Mouse (Mus musculus) layer of hippocampus, adult 11-12 months (tissue): ENCODE results near the gene Gimap9.

Experiments
- DNase-seq: peaks from one replicate; pipeline ENCODE4 v3.0.0; 2022; ENCODE audit warnings: low spot score

Gimap9 gene

GRCm38 (mm10) chr6:48675931-48676859 is at the start of gene Gimap9:
TSS of gene Gimap9 (plus strand) at chr6:48676129.
- no peak for DNase-seq

GRCm38 (mm10) chr6:48626464-48626863 is 49.5 kb upstream of the Gimap9 start, which contains the start of gene AI854703:
TSS of gene AI854703 (plus strand) at chr6:48626764.
- DNase-seq, result no peak

- peak; percentile 58 for DNase-seq
Measured at GRCm38 (mm10) chr6:48626984-48627383, 48.9 kb upstream of the Gimap9 start.

GRCm38 (mm10) chr6:48627511-48627924 is 48.4 kb upstream of the Gimap9 start:
- DNase-seq, result no peak

GRCm38 (mm10) chr6:48628377-48628776 is 47.6 kb upstream of the Gimap9 start:
- DNase-seq, result no peak

GRCm38 (mm10) chr6:48628808-48629660 is 46.9 kb upstream of the Gimap9 start:
- DNase-seq, result peak; percentile 54

- no peak for DNase-seq
Measured at GRCm38 (mm10) chr6:48629661-48630034, 46.3 kb upstream of the Gimap9 start.

- DNase-seq, result no peak
Measured at GRCm38 (mm10) chr6:48630831-48631230, 45.1 kb upstream of the Gimap9 start.

GRCm38 (mm10) chr6:48635105-48635504 is 40.8 kb upstream of the Gimap9 start:
- no peak for DNase-seq

GRCm38 (mm10) chr6:48636515-48636914 is 39.4 kb upstream of the Gimap9 start:
- DNase-seq, result no peak

- DNase-seq, result no peak
Measured at GRCm38 (mm10) chr6:48637811-48638500, 38.0 kb upstream of the Gimap9 start.

GRCm38 (mm10) chr6:48638553-48638952 is 37.4 kb upstream of the Gimap9 start:
- no peak for DNase-seq

GRCm38 (mm10) chr6:48641391-48641790 is 34.5 kb upstream of the Gimap9 start:
- DNase-seq, result no peak

GRCm38 (mm10) chr6:48642764-48643292 is 33.1 kb upstream of the Gimap9 start:
- no peak for DNase-seq

GRCm38 (mm10) chr6:48645660-48646308 is 30.1 kb upstream of the Gimap9 start:
- peak; percentile 71 for DNase-seq

- DNase-seq, result no peak
Measured at GRCm38 (mm10) chr6:48646309-48646690, 29.6 kb upstream of the Gimap9 start.

- DNase-seq, result no peak
Measured at GRCm38 (mm10) chr6:48646995-48647394, 28.9 kb upstream of the Gimap9 start, which contains the start of gene Gimap8. TSS of gene Gimap8 (plus strand) at chr6:48647234.

GRCm38 (mm10) chr6:48647611-48648010 is 28.3 kb upstream of the Gimap9 start:
- no peak for DNase-seq

GRCm38 (mm10) chr6:48648779-48649178 is 27.1 kb upstream of the Gimap9 start:
- DNase-seq, result no peak

GRCm38 (mm10) chr6:48650041-48650440 is 25.9 kb upstream of the Gimap9 start:
- no peak for DNase-seq

GRCm38 (mm10) chr6:48658721-48659120 is 17.2 kb upstream of the Gimap9 start:
- DNase-seq, result no peak
